Mouse (Mus musculus) embryonic facial prominence, embryonic 12.5 days (tissue): ENCODE results near the gene Fam20c. TPM values are rescaled to one million over a fixed set of nuclear protein-coding genes. Genes with fewer than 3 reads are reported as not detected.

Source experiments
- ATAC-seq: fragments of 200-750 bp; cut with Nextera tagmentation; 2 replicates; pipeline ENCODE4 v1.8.0; 2017; ENCODE audit not compliant: insufficient number of reproducible peaks, insufficient read depth, low FRiP score, low TSS enrichment
- H3K27ac ChIP-seq: fragments of 300-500 bp; sonication (generic); 2 replicates; pipeline ENCODE4 v1.5.1; 2016; ENCODE audit warnings: mild to moderate bottlenecking
- H3K27me3 ChIP-seq: fragments of 300-500 bp; sonication (generic); 2 replicates; pipeline ENCODE4 v1.6.1; 2016; ENCODE audit warnings: mild to moderate bottlenecking, moderate library complexity
- H3K36me3 ChIP-seq: fragments of 300-500 bp; sonication (generic); 2 replicates; pipeline ENCODE4 v1.6.1; 2016; ENCODE audit warnings: mild to moderate bottlenecking
- H3K4me1 ChIP-seq: fragments of 300-500 bp; sonication (generic); 2 replicates; pipeline ENCODE4 v1.6.1; 2016
- H3K4me2 ChIP-seq: fragments of 300-500 bp; sonication (generic); replicated peaks from 2 replicates; pipeline ENCODE4 v1.6.1; 2016; ENCODE audit warnings: mild to moderate bottlenecking, moderate library complexity
- H3K4me3 ChIP-seq: fragments of 300-500 bp; sonication (generic); 2 replicates; pipeline ENCODE4 v1.5.1; 2016; ENCODE audit warnings: mild to moderate bottlenecking
- H3K9ac ChIP-seq: fragments of 300-500 bp; sonication (generic); 2 replicates; pipeline ENCODE4 v1.6.1; 2016; ENCODE audit warnings: mild to moderate bottlenecking, moderate library complexity
- H3K9me3 ChIP-seq: fragments of 300-500 bp; sonication (generic); 2 replicates; pipeline ENCODE4 v1.6.1; 2016; ENCODE audit warnings: mild to moderate bottlenecking, moderate library complexity
- WGBS: fragments of 180-500 bp; shearing (Covaris S2); methylation state at CpG from one replicate; pipeline ENCODE4 v1.1.7; 2016; 5-methylcytosine and 5-hydroxymethylcytosine counted together
- polyA plus RNA-seq: library from polyadenylated mRNA; unstranded; fragments of >200 nt; fragmentation: Nextera tagmentation; extraction: Ambion mirVana; gene quantifications from 2 replicates; pipeline ENCODE4 v1.2.1, GENCODE M21; 2016

Gene Fam20c
- polyA plus RNA-seq, 1 experiment from 2014 or later = 7.1 TPM

DNA sequence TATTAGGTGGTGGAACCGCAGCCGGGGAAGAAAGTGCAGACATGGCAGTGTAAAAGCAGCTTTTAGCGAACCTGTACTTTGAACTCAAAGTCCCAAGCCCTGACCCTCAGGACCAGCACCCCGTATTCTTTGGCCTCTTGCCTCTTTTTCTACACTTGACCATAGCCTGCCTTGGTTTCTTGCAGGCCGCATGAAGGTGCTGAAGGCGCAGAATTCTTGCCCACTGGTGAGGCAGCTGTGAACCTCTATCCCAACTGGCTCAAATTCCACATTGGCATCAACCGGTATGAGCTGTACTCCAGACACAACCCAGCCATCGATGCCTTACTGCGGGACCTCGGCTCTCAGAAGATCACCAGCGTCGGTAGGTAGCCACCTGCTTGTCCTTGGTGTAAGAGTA lies 3.3 kb downstream of the Fam20c start:
- Histone ChIP-seq H3K4me2 (no peak overlapping the region), H3K27ac (no peak overlapping the region), H3K9ac (no peak overlapping the region), H3K36me3 (no peaks in the 10 kb centered on the region), H3K4me3 (no peak overlapping the region), H3K4me1 (peaks cover 22% of the 10 kb centered on the region), H3K9me3 (no peaks in the 10 kb centered on the region), H3K27me3 (peaks cover 60% of the 10 kb centered on the region)
- ATAC-seq = no peak
- WGBS = 88% methylated on average over 12 of the region's 12 CpGs

DNA sequence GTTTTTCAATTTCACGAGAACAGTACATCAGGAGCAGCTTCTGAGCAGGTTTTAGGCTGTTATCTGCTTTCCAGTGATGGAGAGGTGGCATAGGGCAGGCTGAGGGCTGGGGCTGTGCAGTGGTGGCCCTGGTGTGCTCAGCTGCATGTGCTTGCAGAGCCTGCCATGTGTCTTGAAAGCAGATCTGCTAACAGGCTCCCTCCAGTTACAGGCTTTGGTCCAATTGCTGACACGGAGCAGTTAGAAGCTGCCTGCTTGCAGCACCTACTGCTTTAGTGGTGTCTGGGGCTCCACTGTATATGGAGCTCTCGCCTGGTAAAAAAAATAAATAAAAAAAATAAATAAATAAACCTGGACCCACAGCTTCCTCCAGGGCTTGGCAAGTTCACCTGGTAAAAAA lies 4.2 kb downstream of the Fam20c start:
- ATAC-seq = no peak
- Histone ChIP-seq H3K4me1 (peaks cover 19% of the 10 kb centered on the region), H3K9ac (no peak overlapping the region), H3K27me3 (peaks cover 51% of the 10 kb centered on the region), H3K27ac (no peak overlapping the region), H3K9me3 (no peaks in the 10 kb centered on the region), H3K4me3 (no peak overlapping the region), H3K4me2 (no peak overlapping the region), H3K36me3 (no peaks in the 10 kb centered on the region)
- 55% methylated on average over 3 of the region's 3 CpGs for WGBS

DNA sequence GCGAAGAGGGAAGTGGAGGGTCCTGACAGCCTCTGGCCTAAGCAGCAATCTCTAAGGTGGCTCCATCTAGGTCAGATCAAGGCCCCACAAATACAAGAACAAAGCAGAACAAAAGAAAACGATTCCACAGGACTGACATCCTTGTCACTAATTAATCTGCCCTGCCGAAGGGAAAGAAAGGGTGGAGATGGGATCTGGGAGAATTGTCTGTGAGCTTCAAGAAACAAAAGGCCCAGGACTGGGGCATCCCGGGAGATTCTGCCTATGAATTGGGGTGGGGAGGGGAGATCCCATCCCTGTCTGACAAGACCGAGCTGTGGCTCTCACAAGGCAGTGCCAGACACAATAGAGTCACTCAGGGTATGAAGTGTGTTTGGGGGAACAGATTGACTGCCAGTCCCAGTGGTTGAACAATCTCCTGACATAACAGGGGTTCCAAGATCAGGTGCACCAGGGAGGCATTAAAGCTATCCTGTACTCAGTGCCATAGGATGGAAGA lies 7.6 kb downstream of the Fam20c start:
- Histone ChIP-seq H3K4me2 (no peak overlapping the region), H3K4me3 (no peak overlapping the region), H3K9ac (no peak overlapping the region), H3K36me3 (no peaks in the 10 kb centered on the region), H3K27ac (no peak overlapping the region), H3K27me3 (peaks cover 17% of the 10 kb centered on the region), H3K4me1 (no peaks in the 10 kb centered on the region), H3K9me3 (no peaks in the 10 kb centered on the region)
- ATAC-seq = no peak
- WGBS = 51% methylated on average over 5 of the region's 5 CpGs

DNA sequence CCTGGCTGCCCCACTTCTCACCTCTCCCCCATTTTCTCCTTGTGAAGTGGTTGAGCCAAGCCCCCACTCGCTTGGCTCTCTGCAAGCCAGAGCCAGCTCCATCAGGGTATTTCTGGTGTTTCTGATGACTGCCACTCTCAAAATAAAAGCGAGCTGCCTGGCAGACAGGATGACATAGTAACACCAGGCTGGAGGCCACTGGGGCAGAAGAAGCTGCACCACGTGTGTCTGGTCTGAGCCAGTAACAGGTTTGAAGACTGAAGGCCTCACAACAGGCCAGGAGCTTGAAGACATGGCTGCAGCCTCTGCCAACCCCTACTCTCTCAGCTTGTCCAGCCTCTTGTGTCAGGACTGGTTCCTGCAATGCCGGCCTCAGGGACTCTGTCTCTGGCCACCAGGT lies 8.0 kb downstream of the Fam20c start:
- Histone ChIP-seq H3K4me3 (no peak overlapping the region), H3K9ac (no peak overlapping the region), H3K36me3 (no peaks in the 10 kb centered on the region), H3K4me2 (no peak overlapping the region), H3K4me1 (no peaks in the 10 kb centered on the region), H3K27ac (no peak overlapping the region), H3K9me3 (no peaks in the 10 kb centered on the region), H3K27me3 (peaks cover 13% of the 10 kb centered on the region)
- 66% methylated on average over 4 of the region's 4 CpGs for WGBS
- no peak for ATAC-seq

DNA sequence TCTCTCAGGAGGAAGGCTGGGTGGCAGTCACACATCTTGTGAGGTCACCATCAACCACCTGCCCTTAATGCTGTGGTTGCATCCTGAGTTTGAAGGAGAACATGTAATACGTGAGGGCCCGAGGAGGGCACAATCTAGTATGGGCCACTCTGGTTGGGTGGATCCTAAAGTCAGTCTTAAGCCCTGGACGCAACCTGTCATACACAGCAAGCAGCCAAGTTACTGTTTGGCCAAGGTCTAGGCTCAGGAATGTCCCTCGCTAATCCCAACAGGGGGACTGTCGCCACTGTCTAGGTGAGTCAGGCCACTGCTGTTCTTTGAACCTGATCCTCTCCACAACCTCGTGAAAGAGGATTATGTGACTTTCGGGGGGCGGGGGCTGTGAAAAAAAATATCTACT lies 10.3 kb downstream of the Fam20c start:
- H3K9ac ChIP-seq = no peak overlapping the region
- no peak overlapping the region for H3K4me2 ChIP-seq
- no peak for ATAC-seq
- WGBS = 80% methylated on average over 8 of the region's 8 CpGs
- no peaks in the 10 kb centered on the region for H3K9me3 ChIP-seq
- H3K4me3 ChIP-seq = no peak overlapping the region
- no peak overlapping the region for H3K27ac ChIP-seq
- no peaks in the 10 kb centered on the region for H3K36me3 ChIP-seq
- H3K27me3 ChIP-seq = no peaks in the 10 kb centered on the region
- H3K4me1 ChIP-seq = no peaks in the 10 kb centered on the region

DNA sequence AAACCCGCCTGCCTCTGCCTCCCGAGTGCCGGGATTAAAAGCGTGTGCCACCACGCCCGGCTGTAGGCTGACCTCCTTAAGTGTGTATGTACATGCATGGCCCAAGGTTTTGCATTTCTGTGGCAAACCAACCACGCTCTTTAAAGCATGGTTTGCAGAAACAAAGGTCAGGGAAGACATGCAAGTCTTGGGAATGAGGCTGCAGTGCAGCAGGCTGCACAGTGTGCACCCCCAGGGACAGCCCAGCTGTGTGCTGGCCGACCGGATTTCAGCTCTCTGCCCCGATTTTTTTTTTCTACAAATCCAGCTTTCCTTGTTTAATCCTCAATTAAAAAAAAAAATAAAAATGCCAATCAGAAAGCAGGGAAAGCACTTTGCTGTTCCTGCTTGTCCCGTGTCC lies 13.3 kb downstream of the Fam20c start:
- no peak overlapping the region for H3K27ac ChIP-seq
- 79% methylated on average over 11 of the region's 11 CpGs for WGBS
- H3K4me2 ChIP-seq = no peak overlapping the region
- H3K36me3 ChIP-seq = no peaks in the 10 kb centered on the region
- no peaks in the 10 kb centered on the region for H3K4me1 ChIP-seq
- no peak overlapping the region for H3K4me3 ChIP-seq
- no peak overlapping the region for H3K9ac ChIP-seq
- H3K9me3 ChIP-seq = no peaks in the 10 kb centered on the region
- ATAC-seq = no peak
- no peaks in the 10 kb centered on the region for H3K27me3 ChIP-seq

DNA sequence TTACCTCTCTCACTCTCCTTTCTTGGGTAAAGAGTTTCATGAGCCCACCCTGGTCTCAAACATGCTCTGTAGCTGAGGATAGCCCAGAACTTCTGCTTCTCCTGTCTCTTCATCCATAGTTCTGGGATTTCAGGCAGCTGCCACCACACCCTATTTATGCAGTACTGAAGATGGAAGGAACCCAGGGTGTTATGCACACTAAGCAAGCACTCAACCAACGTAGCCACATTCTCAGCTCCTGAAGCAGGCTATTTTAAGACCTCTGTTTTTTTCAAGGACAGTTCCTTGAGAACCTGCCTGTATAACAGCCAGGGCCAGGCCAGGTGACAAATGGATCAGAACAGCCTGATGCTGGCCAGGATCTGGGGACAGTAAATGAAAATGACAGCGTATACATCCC lies 14.4 kb downstream of the Fam20c start:
- ATAC-seq = no peak
- H3K4me2 ChIP-seq = no peak overlapping the region
- H3K9me3 ChIP-seq = no peaks in the 10 kb centered on the region
- H3K27ac ChIP-seq = no peak overlapping the region
- 80% methylated on average over 2 of the region's 2 CpGs for WGBS
- no peaks in the 10 kb centered on the region for H3K36me3 ChIP-seq
- H3K4me1 ChIP-seq = no peaks in the 10 kb centered on the region
- no peak overlapping the region for H3K4me3 ChIP-seq
- no peaks in the 10 kb centered on the region for H3K27me3 ChIP-seq
- no peak overlapping the region for H3K9ac ChIP-seq

DNA sequence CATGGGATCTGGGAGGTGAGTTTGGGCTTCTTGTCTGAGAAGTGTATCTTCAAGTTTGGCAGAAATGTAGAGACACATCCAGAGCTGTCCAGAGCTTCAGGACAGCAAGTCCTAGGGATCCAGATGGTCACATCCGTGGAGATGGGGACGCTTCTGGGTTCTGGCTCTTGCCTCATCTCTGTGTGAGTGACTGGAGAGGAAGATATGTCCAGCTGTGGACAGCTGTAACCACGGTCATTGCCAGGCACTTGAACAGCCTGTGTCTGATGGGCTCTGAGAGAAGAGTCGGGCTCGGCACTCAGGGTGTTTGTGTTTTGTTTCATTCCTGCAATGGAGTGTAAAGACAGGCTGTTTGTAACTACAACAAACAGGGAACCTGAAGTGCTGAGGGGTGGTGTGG lies 14.8 kb downstream of the Fam20c start:
- H3K27ac ChIP-seq = no peak overlapping the region
- no peaks in the 10 kb centered on the region for H3K4me1 ChIP-seq
- no peak overlapping the region for H3K9ac ChIP-seq
- no peaks in the 10 kb centered on the region for H3K36me3 ChIP-seq
- no peaks in the 10 kb centered on the region for H3K27me3 ChIP-seq
- H3K4me3 ChIP-seq = no peak overlapping the region
- H3K4me2 ChIP-seq = no peak overlapping the region
- no peak for ATAC-seq
- WGBS = 77% methylated on average over 5 of the region's 5 CpGs
- H3K9me3 ChIP-seq = no peaks in the 10 kb centered on the region

DNA sequence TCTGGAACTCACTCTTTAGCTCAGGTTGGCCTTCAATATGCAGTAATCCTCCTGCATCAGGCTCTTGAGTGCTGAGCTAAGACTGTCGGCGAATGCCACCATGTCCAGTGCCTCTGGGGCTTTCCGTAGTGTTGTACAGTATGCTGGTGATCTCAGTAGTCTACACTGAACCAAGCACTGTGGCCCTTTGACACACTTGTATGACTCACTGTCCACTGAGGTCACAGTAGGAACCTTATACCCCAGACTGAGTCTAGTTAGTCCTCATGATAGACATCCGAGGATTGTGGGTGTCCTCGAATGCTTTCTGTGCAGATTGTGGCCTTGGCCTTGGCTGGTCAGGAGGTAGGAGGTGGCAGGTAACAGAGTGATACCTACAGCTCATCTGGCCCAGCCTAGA lies 20.8 kb downstream of the Fam20c start:
- Histone ChIP-seq H3K9ac (no peak overlapping the region), H3K4me3 (no peak overlapping the region), H3K27me3 (no peaks in the 10 kb centered on the region), H3K36me3 (no peaks in the 10 kb centered on the region), H3K27ac (no peak overlapping the region), H3K9me3 (no peaks in the 10 kb centered on the region), H3K4me2 (no peak overlapping the region), H3K4me1 (peaks cover 12% of the 10 kb centered on the region; the same call in 1 of the 2 replicates)
- 91% methylated on average over 5 of the region's 5 CpGs for WGBS
- no peak for ATAC-seq

DNA sequence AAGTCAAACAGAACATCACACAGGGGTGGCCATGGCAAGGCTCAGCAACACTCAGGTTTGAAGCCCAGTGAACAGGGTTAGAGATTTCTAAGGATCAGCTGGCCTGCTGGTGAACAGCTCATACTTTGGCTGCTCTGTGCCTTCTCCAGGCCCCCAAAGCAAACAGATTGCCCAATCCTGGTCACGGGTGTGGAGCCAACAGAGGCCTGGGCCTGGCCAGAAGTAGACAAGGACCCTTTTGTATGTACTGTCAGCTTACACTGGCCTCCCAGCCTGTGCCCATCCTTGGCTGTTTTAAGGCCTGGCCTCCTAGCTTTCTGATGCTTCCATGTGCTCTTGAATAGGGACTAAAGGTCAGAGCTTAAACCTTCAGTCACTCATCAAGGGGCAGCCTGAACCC lies 22.0 kb downstream of the Fam20c start:
- WGBS = 31% methylated on average over 1 of the region's 1 CpGs
- no peak overlapping the region for H3K4me2 ChIP-seq

DNA sequence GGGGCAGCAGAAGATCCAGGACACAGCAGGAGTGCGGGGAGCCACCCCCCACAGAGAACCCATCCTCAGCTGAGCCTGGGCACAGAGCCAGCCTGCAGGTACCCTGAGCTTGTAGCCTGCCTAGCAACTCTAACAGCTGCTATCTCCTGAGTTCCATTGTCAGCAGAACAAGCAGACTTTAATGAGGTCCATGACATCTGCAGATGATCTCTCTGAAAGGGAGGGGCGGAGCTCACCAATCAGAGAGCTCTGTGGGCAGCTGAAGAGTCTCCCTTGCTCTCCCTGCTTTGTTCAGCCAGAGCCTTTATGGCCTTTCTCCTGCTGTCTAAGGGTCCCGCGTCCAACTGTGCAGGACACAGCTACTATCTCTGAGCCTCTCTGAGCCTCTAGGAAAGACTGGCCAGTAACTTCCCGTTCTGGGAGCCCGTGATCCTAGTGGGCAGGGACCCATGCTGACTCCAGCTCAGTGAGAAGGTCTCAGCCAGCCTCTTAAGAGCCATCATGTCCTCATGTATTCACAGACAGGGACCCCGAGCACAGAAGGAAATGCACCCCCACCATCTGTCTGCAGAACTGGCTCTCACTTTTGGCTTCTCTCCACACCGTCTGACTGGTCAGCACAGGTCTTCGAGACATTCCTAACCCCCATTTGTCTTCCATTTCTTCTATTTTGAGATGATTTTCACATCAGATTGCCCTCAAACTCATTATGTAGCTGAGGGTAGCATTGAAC lies 24.6 kb downstream of the Fam20c start:
- H3K27ac ChIP-seq = no peak overlapping the region
- H3K4me3 ChIP-seq = no peak overlapping the region
- ATAC-seq = no peak
- no peak overlapping the region for H3K4me2 ChIP-seq
- WGBS = 66% methylated on average over 9 of the region's 9 CpGs
- no peaks in the 10 kb centered on the region for H3K36me3 ChIP-seq
- no peak overlapping the region for H3K9ac ChIP-seq
- no peaks in the 10 kb centered on the region for H3K9me3 ChIP-seq
- no peaks in the 10 kb centered on the region for H3K27me3 ChIP-seq
- H3K4me1 ChIP-seq = peaks cover 12% of the 10 kb centered on the region; the same call in 1 of the 2 replicates

More for the DNA sequence above, 22.0 kb downstream of the Fam20c start:
- no peaks in the 10 kb centered on the region for H3K27me3 ChIP-seq
- H3K9ac ChIP-seq = no peak overlapping the region
- H3K27ac ChIP-seq = no peak overlapping the region
- peaks cover 12% of the 10 kb centered on the region; the same call in 1 of the 2 replicates for H3K4me1 ChIP-seq
- H3K9me3 ChIP-seq = no peaks in the 10 kb centered on the region
- H3K36me3 ChIP-seq = no peaks in the 10 kb centered on the region
- no peak overlapping the region for H3K4me3 ChIP-seq
- ATAC-seq = no peak

DNA sequence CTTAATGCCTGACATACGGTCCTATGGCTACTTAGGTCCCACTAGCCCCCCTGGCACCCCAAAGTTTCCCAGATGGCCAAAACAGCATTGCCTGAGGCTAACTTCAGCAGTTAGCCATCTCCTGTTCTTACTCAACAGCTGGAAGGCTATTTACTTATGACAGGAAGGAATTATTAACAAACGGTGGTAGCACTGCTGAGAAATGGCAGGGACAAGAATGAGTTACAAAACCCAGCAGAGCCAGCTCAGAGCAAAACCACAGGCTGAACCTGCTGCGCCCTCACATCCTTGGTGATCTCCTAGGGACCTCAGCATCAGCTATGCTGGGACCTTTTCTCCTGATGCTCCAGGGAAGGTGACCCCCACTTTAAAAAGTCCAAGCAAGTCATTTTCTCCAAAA lies 25.3 kb downstream of the Fam20c start:
- Histone ChIP-seq H3K4me2 (no peak overlapping the region), H3K4me1 (peaks cover 12% of the 10 kb centered on the region; the same call in 1 of the 2 replicates), H3K4me3 (no peak overlapping the region), H3K9me3 (no peaks in the 10 kb centered on the region), H3K27me3 (no peaks in the 10 kb centered on the region), H3K27ac (no peak overlapping the region), H3K36me3 (no peaks in the 10 kb centered on the region), H3K9ac (no peak overlapping the region)
- no peak for ATAC-seq
- 62% methylated on average over 3 of the region's 3 CpGs for WGBS
